Mouse (Mus musculus) liver, embryonic 14.5 days (tissue): ENCODE data around the gene Fam174b. TPM values are rescaled to one million over a fixed set of nuclear protein-coding genes. Genes with fewer than 3 reads are reported as not detected.

Source experiments
- ATAC-seq: fragments of 200-750 bp; cut with Nextera tagmentation; 2 replicates; pipeline ENCODE4 v1.8.0; 2017; ENCODE audit warnings: moderate number of reproducible peaks, mild to moderate bottlenecking, moderate library complexity; ENCODE audit not compliant: insufficient read depth
- DNase-seq, 3 experiments: peaks; one replicate each; pipeline ENCODE4 v3.0.0-alpha.2; 2012 to 2013; ENCODE audit warnings: low read depth in 3 of 3, low spot score in 3 of 3
- H3K27ac ChIP-seq: fragments of 300-500 bp; sonication (generic); 2 replicates; pipeline ENCODE4 v1.5.1; 2014; ENCODE audit warnings: moderate library complexity, mild to moderate bottlenecking, control low read depth, inconsistent platforms
- H3K27me3 ChIP-seq: fragments of 300-500 bp; sonication (generic); 2 replicates; pipeline ENCODE4 v1.6.1; 2014; ENCODE audit warnings: mild to moderate bottlenecking, low read length, moderate library complexity; ENCODE audit not compliant: control insufficient read depth, insufficient read depth
- H3K36me3 ChIP-seq: fragments of 300-500 bp; sonication (generic); replicated peaks from 2 replicates; pipeline ENCODE4 v1.6.1; 2014; ENCODE audit warnings: low read depth; ENCODE audit not compliant: control insufficient read depth, insufficient read depth
- H3K4me1 ChIP-seq, 2 experiments: fragments of 200-500 bp in 1 of 2; fragments of 300-500 bp in 1 of 2; sonication (generic) in 1 of 2; replicated peaks; 2 replicates each; pipeline ENCODE4 v1.6.1; 2012 to 2014; ENCODE audit warnings: antibody characterized with exemption in 1 of 2, inconsistent platforms in 1 of 2, low read length in 1 of 2; ENCODE audit not compliant: control insufficient read depth in 2 of 2, insufficient read depth in 2 of 2
- H3K4me2 ChIP-seq: fragments of 300-500 bp; sonication (generic); 2 replicates; pipeline ENCODE4 v1.6.1; 2014; ENCODE audit warnings: low read depth, mild to moderate bottlenecking, control low read depth, moderate library complexity
- H3K4me3 ChIP-seq, 2 experiments: fragments of 200-500 bp in 1 of 2; fragments of 300-500 bp in 1 of 2; sonication (generic) in 1 of 2; 2 replicates each; pipeline ENCODE4 v1.5.1; 2012 to 2014; ENCODE audit warnings: low read depth in 2 of 2, low read length in 2 of 2, mild to moderate bottlenecking in 2 of 2, control low read depth in 1 of 2, inconsistent platforms in 1 of 2, moderate library complexity in 1 of 2; ENCODE audit not compliant: insufficient read depth in 1 of 2
- H3K9ac ChIP-seq: fragments of 300-500 bp; sonication (generic); replicated peaks from 2 replicates; pipeline ENCODE4 v1.6.1; 2014; ENCODE audit warnings: mild to moderate bottlenecking, control low read depth, moderate library complexity
- H3K9me3 ChIP-seq: fragments of 300-500 bp; sonication (generic); 2 replicates; pipeline ENCODE4 v1.6.1; 2016; ENCODE audit warnings: low read length, mixed read lengths; ENCODE audit not compliant: control insufficient read depth
- CTCF ChIP-seq: IDR thresholded peaks from 2 replicates; pipeline ENCODE4 v1.5.1; 2016; ENCODE audit warnings: antibody characterized with exemption, low read depth, control low read depth
- EP300 ChIP-seq: IDR thresholded peaks from 2 replicates; pipeline ENCODE4 v1.6.1; 2016; ENCODE audit warnings: antibody characterized with exemption, low read depth
- WGBS: fragments of 180-500 bp; shearing (Covaris S2); extraction: QIAGEN DNeasy Blood & Tissue Kit; methylation state at CpG from one replicate; pipeline ENCODE4 v1.1.7; 2014; ENCODE audit not compliant: insufficient replicate concordance; 5-methylcytosine and 5-hydroxymethylcytosine counted together
- polyA plus RNA-seq, 2 experiments: library from polyadenylated mRNA; depleted of rRNA in 1 of 2; stranded (reverse) in 1 of 2; unstranded in 1 of 2; fragments of >200 nt; fragmentation: Nextera tagmentation in 1 of 2; extraction: Ambion mirVana in 1 of 2; gene quantifications; 2 replicates each; pipeline versions ENCODE4 v1.2.1 to v1.2.3; 2012 to 2014

The Fam174b gene
- polyA plus RNA-seq, 2 experiments = 1.6 to 2.3 TPM

DNA sequence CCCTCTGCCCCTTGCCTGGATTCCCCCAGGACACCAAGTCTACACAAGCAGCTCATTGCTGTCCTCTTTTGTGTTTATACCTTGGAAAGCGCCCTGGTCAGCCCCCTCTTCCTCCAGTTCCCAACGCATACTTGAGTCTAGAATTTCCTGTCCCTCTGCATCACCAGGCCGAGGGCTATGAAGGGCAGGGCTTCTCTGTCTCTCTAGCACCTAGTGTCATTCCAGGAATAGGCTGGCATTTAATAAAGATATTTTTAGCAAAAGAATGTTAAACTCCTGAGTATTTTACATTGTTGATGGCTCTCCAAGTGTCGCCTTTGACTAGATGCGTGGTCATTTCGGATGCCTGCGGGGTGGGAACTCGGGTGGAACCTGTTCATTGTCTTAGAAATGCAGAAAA, 3.0 kb downstream of the Fam174b start:
- Histone ChIP-seq H3K9me3 (no peaks in the 10 kb centered on the region), H3K4me2 (no peak overlapping the region), H3K27me3 (peaks cover 26% of the 10 kb centered on the region), H3K9ac (no peak overlapping the region), H3K27ac (no peak overlapping the region), H3K4me3 (no peak overlapping the region), H3K36me3 (no peaks in the 10 kb centered on the region), H3K4me1 (no peaks in the 10 kb centered on the region)
- WGBS = 69% methylated on average over 8 of the region's 8 CpGs
- DNase-seq (no peak), ATAC-seq (no peak)
- TF ChIP-seq CTCF (no peak), EP300 (no peak)

DNA sequence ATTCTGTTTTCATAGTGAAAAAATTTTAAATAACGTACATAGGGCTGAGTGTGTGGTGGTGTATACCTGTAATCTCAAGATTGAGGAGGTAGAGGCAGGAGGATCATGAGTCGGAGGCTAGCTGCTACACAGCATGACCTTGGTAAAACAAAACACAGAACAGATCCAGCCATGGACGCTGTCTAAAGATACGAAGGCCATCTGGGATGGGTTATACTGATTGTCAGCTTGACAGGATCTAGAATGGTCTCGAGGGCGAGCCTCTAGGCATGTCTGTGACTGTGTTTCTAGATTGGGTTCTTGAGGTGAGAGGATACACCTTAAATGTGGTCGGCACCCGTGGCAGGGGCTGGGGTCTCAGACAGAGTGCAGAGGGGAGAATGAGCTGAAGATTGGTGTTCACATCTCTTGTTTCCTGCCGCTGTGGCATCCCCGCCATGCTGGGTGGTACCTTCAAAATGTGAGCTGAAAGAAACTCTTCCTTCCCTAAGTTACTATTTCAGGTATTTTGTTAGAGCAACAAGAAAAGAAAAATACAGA, 3.8 kb downstream of the Fam174b start:
- TF ChIP-seq EP300 (no peak), CTCF (no peak)
- H3K36me3 ChIP-seq = no peaks in the 10 kb centered on the region
- H3K9ac ChIP-seq = no peak overlapping the region
- ATAC-seq = no peak
- no peak overlapping the region for H3K4me3 ChIP-seq
- WGBS = 60% methylated on average over 10 of the region's 10 CpGs
- no peak for DNase-seq
- no peak overlapping the region for H3K4me2 ChIP-seq
- H3K9me3 ChIP-seq = no peaks in the 10 kb centered on the region
- no peaks in the 10 kb centered on the region for H3K4me1 ChIP-seq
- no peak overlapping the region for H3K27ac ChIP-seq
- H3K27me3 ChIP-seq = peaks cover 21% of the 10 kb centered on the region

DNA sequence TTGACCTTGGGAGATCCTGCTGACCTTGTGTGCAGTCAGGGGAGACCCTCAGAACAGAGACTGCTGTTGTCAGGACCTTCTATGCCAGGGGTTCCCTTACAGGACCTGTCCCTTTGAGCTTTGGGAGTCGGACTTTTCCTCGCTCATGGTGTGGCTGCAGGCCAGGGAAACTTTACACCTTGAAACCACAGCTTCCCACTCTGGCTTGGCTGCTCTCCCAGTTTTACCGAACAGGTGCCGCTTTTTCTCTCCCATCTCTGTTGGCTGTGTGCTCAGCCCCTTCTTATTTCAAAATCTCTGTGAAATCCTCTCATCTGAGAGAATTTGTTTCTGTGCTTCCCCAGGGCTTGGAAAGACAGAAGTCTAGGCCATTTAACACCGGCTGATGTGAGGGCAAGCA, 5.8 kb downstream of the Fam174b start:
- no peaks in the 10 kb centered on the region for H3K9me3 ChIP-seq
- H3K4me1 ChIP-seq = no peaks in the 10 kb centered on the region
- no peak overlapping the region for H3K27ac ChIP-seq
- WGBS = 70% methylated on average over 5 of the region's 5 CpGs
- no peaks in the 10 kb centered on the region for H3K36me3 ChIP-seq
- H3K4me2 ChIP-seq = no peak overlapping the region
- ATAC-seq (no peak), DNase-seq (no peak)
- H3K9ac ChIP-seq = no peak overlapping the region
- TF ChIP-seq EP300 (no peak), CTCF (no peak)
- H3K27me3 ChIP-seq = peaks cover 7% of the 10 kb centered on the region
- H3K4me3 ChIP-seq = no peak overlapping the region

DNA sequence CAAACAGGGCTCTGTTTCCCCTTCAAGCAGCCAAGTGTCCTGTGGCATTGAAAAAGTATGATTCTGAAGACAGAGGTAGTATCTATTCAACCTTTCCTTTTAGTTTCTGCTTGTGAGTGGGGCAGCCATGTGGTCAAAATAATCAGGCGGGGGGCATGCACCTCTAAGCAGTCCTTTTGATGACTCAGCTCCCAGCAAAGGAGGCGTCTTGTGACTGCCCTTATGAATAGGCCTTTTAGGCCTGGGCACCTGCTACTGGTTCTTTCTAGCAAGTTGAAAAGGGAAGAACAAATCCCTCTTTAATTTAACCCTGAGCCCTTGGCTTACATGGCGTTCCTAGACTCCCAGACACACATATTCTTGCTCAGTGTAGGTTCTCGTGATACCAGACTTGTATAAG, 6.7 kb downstream of the Fam174b start:
- Histone ChIP-seq H3K4me3 (no peak overlapping the region), H3K9me3 (no peaks in the 10 kb centered on the region), H3K27me3 (no peaks in the 10 kb centered on the region), H3K9ac (no peak overlapping the region), H3K36me3 (no peaks in the 10 kb centered on the region), H3K4me2 (no peak overlapping the region), H3K4me1 (no peaks in the 10 kb centered on the region), H3K27ac (no peak overlapping the region)
- 48% methylated on average over 4 of the region's 4 CpGs for WGBS
- DNase-seq (no peak), ATAC-seq (no peak)
- TF ChIP-seq CTCF (no peak), EP300 (no peak)

DNA sequence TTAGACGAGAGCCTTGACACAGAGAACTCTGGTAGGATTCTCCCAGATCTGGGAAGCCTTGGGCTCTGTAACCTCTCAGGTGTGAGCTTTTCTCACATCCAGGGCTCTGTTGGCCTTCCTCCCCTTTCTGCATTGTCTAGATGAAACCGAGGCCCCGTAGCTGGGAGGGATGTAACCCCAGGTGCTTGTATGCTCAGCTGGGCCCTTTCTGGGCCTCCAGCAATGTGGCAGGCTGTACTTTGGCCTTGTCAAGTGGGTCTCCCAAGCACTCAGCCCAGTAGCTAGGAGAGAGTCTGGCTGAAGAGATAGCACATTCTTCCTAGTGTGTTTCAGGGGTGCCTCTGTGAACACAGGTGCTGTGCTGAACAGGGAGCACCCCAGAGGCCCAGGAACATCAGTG, 7.4 kb downstream of the Fam174b start:
- no peaks in the 10 kb centered on the region for H3K4me1 ChIP-seq
- H3K4me3 ChIP-seq = no peak overlapping the region
- H3K27ac ChIP-seq = no peak overlapping the region
- H3K27me3 ChIP-seq = no peaks in the 10 kb centered on the region
- no peak overlapping the region for H3K9ac ChIP-seq
- no peaks in the 10 kb centered on the region for H3K36me3 ChIP-seq
- H3K9me3 ChIP-seq = no peaks in the 10 kb centered on the region
- ATAC-seq (no peak), DNase-seq (no peak)
- WGBS = 61% methylated on average over 3 of the region's 3 CpGs
- TF ChIP-seq EP300 (no peak), CTCF (no peak)
- no peak overlapping the region for H3K4me2 ChIP-seq
